Mouse (Mus musculus) thymus, adult 2 months (tissue): ENCODE data around the gene Pde1b. TPM values are rescaled to one million over a fixed set of nuclear protein-coding genes. Genes with fewer than 3 reads are reported as not detected.

ENCODE experiments used
- DNase-seq: peaks from one replicate; pipeline ENCODE4 v3.0.0; 2021
- H3K27ac ChIP-seq: fragments of 200-500 bp; 2 replicates; pipeline ENCODE4 v1.5.1; 2012; ENCODE audit warnings: low read length, control low read depth; ENCODE audit not compliant: control insufficient read depth, insufficient read depth
- H3K27me3 ChIP-seq: fragments of 200-500 bp; 2 replicates; pipeline ENCODE4 v1.6.1; 2012; ENCODE audit warnings: mild to moderate bottlenecking, low read length, moderate library complexity, mixed read lengths; ENCODE audit not compliant: control insufficient read depth, insufficient read depth
- H3K36me3 ChIP-seq: fragments of 200-500 bp; 2 replicates; pipeline ENCODE4 v1.6.1; 2012; ENCODE audit warnings: mild to moderate bottlenecking, low read length, moderate library complexity; ENCODE audit not compliant: control insufficient read depth, insufficient read depth
- H3K4me1 ChIP-seq: fragments of 200-500 bp; replicated peaks from 2 replicates; pipeline ENCODE4 v1.6.1; 2012; ENCODE audit warnings: low read length; ENCODE audit not compliant: control insufficient read depth, insufficient read depth
- H3K4me3 ChIP-seq: fragments of 200-500 bp; 2 replicates; pipeline ENCODE4 v1.5.1; 2012; ENCODE audit warnings: mild to moderate bottlenecking, low read length, control low read depth, moderate library complexity; ENCODE audit not compliant: control insufficient read depth, insufficient read depth
- CTCF ChIP-seq: fragments of 200-500 bp; IDR thresholded peaks from 2 replicates; pipeline ENCODE4 v1.5.1; 2012; ENCODE audit warnings: mild to moderate bottlenecking, control low read depth, low read length, moderate library complexity, borderline replicate concordance; ENCODE audit not compliant: control insufficient read depth, poor library complexity, insufficient read depth; ENCODE audit errors: extremely low read depth
- POLR2A ChIP-seq: fragments of 200-500 bp; IDR thresholded peaks from 2 replicates; pipeline ENCODE4 v1.6.1; 2012; ENCODE audit warnings: mild to moderate bottlenecking, low read length, control low read depth, moderate library complexity; ENCODE audit not compliant: control insufficient read depth, poor library complexity, insufficient read depth; ENCODE audit errors: extremely low read depth
- WGBS: fragments of 180-500 bp; shearing (Covaris S2); methylation state at CpG from one replicate; pipeline ENCODE4 v1.1.7; 2018; 5-methylcytosine and 5-hydroxymethylcytosine counted together
- polyA plus RNA-seq: library from polyadenylated mRNA; depleted of rRNA; stranded (reverse); fragments of >200 nt; gene quantifications from 2 replicates; pipeline ENCODE4 v1.2.3, GENCODE M21; 2012

The Pde1b gene
- polyA plus RNA-seq, 1 experiment, result 33.4 TPM

DNA sequence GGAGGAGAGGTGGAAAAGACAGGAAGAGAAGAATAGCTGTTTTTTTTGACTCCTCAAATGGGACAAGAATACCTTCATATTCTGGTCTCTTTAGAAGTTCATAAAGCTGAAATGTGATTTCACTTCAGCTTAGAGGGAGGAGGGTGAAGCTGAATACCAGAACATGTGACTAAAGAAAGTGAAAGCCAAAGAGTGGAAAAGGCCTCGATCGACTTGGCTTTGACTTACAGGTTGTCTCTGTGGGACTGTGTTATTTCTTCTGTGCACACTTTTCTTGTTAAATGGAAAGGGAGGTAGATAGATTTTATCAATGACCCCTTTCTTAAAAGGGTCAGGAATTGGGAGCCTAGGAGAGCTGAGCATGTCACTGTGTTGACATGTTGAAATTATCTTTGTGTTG is 1.6 kb upstream of the Pde1b start:
- TF ChIP-seq POLR2A, result no peak
- TF ChIP-seq CTCF, result no peak
- no peak for DNase-seq
- Histone ChIP-seq H3K27me3 (no peaks in the 10 kb centered on the region), H3K4me3 (no peak overlapping the region), H3K27ac (no peak overlapping the region), H3K4me1 (peaks cover 8% of the 10 kb centered on the region), H3K36me3 (peaks cover 24% of the 10 kb centered on the region)
- 9% methylated on average over 2 of the region's 2 CpGs for WGBS

DNA sequence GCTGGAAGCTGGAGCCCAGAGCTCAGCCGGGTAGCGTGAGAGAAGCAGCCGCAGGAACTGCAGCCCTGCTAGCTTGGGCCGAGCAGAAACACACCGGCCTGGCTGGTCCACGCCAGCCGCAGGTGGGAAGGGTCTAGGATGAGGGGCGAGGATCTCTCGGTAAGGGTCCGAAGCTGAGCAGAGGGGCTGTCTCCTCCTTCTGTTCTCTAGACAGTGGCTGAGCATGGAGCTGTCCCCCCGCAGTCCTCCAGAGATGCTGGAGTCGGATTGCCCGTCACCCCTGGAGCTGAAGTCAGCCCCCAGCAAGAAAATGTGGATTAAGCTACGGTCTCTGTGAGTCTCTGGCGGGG is 392 bp downstream of the Pde1b start:
- Histone ChIP-seq H3K4me1 (peaks cover 8% of the 10 kb centered on the region), H3K27ac (no peak overlapping the region), H3K36me3 (peaks cover 8% of the 10 kb centered on the region), H3K4me3 (peak overlapping the region; percentile 21; the same call in 1 of the 2 replicates), H3K27me3 (no peaks in the 10 kb centered on the region)
- WGBS, result 8% methylated on average over 15 of the region's 15 CpGs
- TF ChIP-seq CTCF (no peak), POLR2A (no peak)
- DNase-seq, result no peak

DNA sequence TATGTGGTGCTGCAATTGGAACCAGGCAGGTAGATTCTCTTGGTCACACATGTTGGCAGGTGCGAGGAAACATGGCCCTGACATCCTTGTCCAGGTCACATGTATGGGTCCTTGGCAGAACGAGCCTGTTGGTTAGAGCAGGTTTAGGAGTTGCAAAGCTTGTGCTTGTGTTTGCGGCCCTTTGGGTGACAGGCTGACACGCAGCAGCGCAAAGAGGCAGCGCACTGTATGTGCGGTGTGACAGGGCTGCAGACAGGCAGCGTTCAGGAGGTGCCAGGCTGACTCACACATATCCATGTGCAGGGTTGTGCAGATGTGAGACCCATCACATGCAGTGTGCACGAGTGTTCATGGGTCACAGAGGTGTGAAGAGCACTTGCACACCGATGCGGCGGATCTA is 826 bp downstream of the Pde1b start:
- TF ChIP-seq POLR2A (no peak), CTCF (no peak)
- H3K27ac ChIP-seq, result no peak overlapping the region
- DNase-seq, result no peak
- H3K27me3 ChIP-seq, result no peaks in the 10 kb centered on the region
- no peak overlapping the region for H3K4me3 ChIP-seq
- H3K4me1 ChIP-seq, result peaks cover 8% of the 10 kb centered on the region
- 85% methylated on average over 12 of the region's 12 CpGs for WGBS
- peaks cover 4% of the 10 kb centered on the region for H3K36me3 ChIP-seq

DNA sequence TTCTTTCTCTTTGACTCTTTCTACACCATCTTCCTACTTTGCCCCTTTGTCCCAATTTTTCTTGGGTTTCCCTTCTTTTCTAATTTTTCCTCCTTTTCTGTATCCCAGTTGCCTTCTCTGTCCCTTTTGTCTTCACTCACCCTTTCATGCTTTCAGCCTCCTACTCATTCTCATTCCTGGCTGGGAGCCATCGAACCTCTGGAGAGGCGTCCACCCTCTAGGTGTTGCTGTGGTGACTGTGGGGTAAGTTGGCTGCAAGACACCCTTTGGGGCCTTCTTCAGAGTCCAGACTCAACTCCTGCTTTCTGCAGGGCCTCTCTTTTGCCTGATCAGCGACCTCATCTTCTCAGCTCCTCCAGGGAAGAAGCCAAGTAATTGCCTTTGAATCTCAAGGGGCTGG is 6.5 kb downstream of the Pde1b start:
- Histone ChIP-seq H3K36me3 (no peaks in the 10 kb centered on the region), H3K4me1 (0 out of 2 replicates have a peak, but pooled peaks cover 2% of the 10 kb centered on the region), H3K4me3 (no peak overlapping the region), H3K27ac (no peak overlapping the region), H3K27me3 (no peaks in the 10 kb centered on the region)
- TF ChIP-seq POLR2A (no peak), CTCF (no peak)
- WGBS, result 87% methylated on average over 3 of the region's 3 CpGs
- DNase-seq, result no peak

DNA sequence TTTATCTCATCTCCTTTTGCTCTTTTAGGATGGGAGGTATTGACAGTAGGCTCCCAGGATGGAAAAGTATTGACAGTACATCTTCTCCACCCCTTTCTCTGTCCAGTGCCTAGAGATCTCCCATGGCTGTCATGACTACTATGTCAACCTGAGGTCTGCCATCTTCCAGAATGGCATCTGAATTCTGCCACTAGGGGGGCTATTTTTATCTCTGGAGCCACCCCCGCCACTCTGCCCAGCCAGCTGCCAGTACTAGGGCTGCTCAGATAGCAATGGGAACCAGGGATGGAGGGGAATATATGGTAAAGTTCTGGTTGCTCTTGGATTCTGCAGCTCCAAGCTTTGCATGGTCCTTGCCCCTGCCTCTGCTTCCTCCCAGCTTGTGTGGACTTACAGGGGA is 8.8 kb downstream of the Pde1b start:
- no peak overlapping the region for H3K4me3 ChIP-seq
- H3K27ac ChIP-seq, result no peak overlapping the region
- no peak for DNase-seq
- TF ChIP-seq CTCF (no peak), POLR2A (no peak)
- H3K36me3 ChIP-seq, result no peaks in the 10 kb centered on the region
- no peaks in the 10 kb centered on the region for H3K27me3 ChIP-seq
- 94% methylated on average over 1 of the region's 1 CpGs for WGBS
- 0 out of 2 replicates have a peak, but pooled peaks cover 2% of the 10 kb centered on the region for H3K4me1 ChIP-seq

DNA sequence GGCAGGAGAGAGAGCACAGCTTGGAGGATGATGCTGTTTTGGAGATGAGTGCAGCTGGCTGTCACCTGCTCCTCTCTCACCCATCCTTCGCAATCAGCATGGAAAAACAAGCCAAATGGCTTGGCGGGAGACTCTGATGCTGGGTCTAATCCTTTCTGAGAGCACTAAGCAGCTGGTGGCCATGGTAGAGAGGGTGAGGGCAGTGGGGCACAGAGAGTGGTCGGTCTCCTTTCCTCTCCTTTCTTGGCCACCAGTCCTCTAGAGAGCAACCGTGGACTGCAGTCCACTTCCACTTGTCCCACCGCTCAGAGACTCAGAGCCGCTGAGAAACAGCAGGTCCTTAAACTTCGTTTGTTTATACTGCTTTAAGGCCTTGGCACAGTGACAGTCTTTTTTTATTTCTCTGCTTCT is 10.8 kb downstream of the Pde1b start:
- TF ChIP-seq CTCF, result no peak
- TF ChIP-seq POLR2A, result no peak
- Histone ChIP-seq H3K36me3 (no peaks in the 10 kb centered on the region), H3K4me3 (no peak overlapping the region), H3K4me1 (0 out of 2 replicates have a peak, but pooled peaks cover 2% of the 10 kb centered on the region), H3K27me3 (no peaks in the 10 kb centered on the region), H3K27ac (no peak overlapping the region)
- WGBS, result 69% methylated on average over 7 of the region's 7 CpGs
- DNase-seq, result no peak

- H3K27ac ChIP-seq, result no peak overlapping the region
- 24% methylated on average over 10 of the region's 10 CpGs for WGBS
Measured at GRCm38 (mm10) chr15:103514119-103514518, 11.3 kb downstream of the Pde1b start.

More at GRCm38 (mm10) chr15:103514119-103514518, 11.3 kb downstream of the Pde1b start:
- Histone ChIP-seq H3K27me3 (no peaks in the 10 kb centered on the region), H3K4me3 (no peak overlapping the region), H3K36me3 (no peaks in the 10 kb centered on the region), H3K4me1 (0 out of 2 replicates have a peak, but pooled peaks cover 2% of the 10 kb centered on the region)
- TF ChIP-seq POLR2A, result no peak
- no peak for TF ChIP-seq CTCF
- peak; percentile 56 for DNase-seq
